ENCODE assay signal across 15 mouse cellular contexts in genomic region chr10:118053037-118053436, GRCm38 (mm10).
"Had no signal": no experiment of that assay in that cellular context is flagged by ENCODE, and none has a peak within 500 bp of the region (broad histone marks: within the 10 kb centered on the region; RNA-seq: fewer than 3 reads in every experiment).

No protein-coding gene starts in this region.

- H3K9me3 ChIP-seq: limb, embryonic 10.5 days; liver, embryonic 12.5 days; lung, embryonic 15.5 days had no signal

- ATAC-seq: intestine, postnatal 0 days; liver, embryonic 12.5 days had no signal

- H3K27ac ChIP-seq: kidney, postnatal 0 days; layer of hippocampus, adult 2 months; left cerebral cortex, adult 2 months; limb, embryonic 10.5 days; liver, embryonic 12.5 days; lung, embryonic 15.5 days; midbrain, embryonic 10.5 days; stomach, postnatal 0 days had no signal

- H3K36me3 ChIP-seq: limb, embryonic 10.5 days; liver, embryonic 12.5 days; lung, embryonic 15.5 days; midbrain, embryonic 10.5 days had no signal

- DNase-seq: kidney, adult 9 months; kidney, postnatal 36 days; lung, postnatal 14 days; midbrain, embryonic 14.5 days; right cerebral cortex, postnatal 14 days; thymus, postnatal 4 days had no signal

- H3K9ac ChIP-seq: liver, embryonic 12.5 days; lung, embryonic 15.5 days had no signal

- H3K4me2 ChIP-seq: lung, embryonic 15.5 days had no signal

- H3K27me3 ChIP-seq: liver, embryonic 12.5 days; lung, embryonic 15.5 days had no signal

- H3K4me3 ChIP-seq: layer of hippocampus, adult 2 months; left cerebral cortex, adult 2 months; limb, embryonic 10.5 days; liver, embryonic 12.5 days; lung, embryonic 15.5 days; midbrain, embryonic 10.5 days had no signal
